Mouse (Mus musculus): ENCODE results near the gene Cacna1e. TPM values are rescaled to one million over a fixed set of nuclear protein-coding genes. Genes with fewer than 3 reads are reported as not detected.

Gene Cacna1e
- polyA plus RNA-seq (2012) = 0.02 TPM in 1 of 2 replicates, not detected in the other

DNA sequence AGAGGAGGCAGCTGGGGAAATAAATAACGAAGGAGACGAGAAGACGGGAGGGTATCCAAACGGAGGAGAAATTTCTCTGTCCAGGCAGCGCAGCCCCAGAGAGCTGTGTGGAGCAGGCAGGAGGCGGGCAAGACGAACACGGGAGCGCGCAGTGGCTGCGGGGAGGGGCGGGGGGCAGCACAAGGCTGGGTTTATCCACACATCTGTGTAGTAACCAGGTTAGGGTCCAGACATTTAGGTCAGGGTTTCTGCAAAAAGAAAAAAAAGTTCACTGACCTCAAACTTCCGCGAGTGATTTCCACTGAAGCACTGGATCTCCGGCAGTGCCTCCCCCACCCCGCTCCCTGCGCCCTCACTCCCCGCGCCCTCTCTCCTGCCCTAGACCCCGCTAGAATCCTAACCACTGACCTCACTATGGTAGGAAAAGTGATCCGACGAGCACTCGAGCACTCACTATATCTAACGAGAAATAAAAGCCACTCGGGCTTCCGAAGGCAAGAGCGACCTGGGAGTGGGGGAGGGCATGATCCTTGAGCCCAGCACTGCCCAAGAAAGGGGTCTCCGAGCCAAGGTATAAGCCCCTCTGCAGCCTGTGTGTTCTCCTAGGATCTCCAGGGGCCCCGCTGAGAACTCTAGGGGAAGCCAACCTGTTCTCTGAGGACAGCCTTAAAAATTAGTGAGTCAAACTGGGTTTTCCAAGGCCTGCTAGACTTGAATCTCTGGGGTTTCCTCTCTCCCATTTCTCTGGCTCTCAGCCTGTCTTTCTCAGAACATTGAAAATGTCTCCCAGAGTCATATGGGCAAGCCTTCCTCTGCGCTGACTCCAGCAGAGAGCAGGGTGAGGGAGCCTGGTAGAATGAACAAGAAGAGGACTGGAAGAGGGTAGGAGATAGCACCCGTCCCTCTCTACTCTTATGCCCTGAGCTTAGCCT, at the start of gene Cacna1e:
Cacna1e (minus strand) TSS at position 227 of the 932 bp plus-strand sequence.
- Histone ChIP-seq H3K36me3 (ENCODE audit: control insufficient read depth) (no peaks in the 10 kb centered on the region), H3K4me3 (replicated peaks) (no peak within 1 kb of the TSS), H3K27me3 (ENCODE audit: control insufficient read depth) (peaks cover 30% of the 10 kb centered on the region), H3K9me3 (ENCODE audit: control insufficient read depth, low read length) (no peaks in the 10 kb centered on the region), H3K4me1 (ENCODE audit: control insufficient read depth) (no peaks in the 10 kb centered on the region)
- TF ChIP-seq TAL1 (IDR thresholded peaks at IDR 0.05; ENCODE audit: low read length) (no peak), GATA1 (IDR thresholded peaks at IDR 0.05; ENCODE audit: low read length) (no peak)

GRCm38 (mm10) chr1:154918406-154918805, 34.1 kb upstream of the Cacna1e start:
- Histone ChIP-seq H3K9me3 (ENCODE audit: control insufficient read depth, low read length) (0 out of 2 replicates have a peak, but pooled peaks cover 4% of the 10 kb centered on the region), H3K4me3 (replicated peaks) (no peak overlapping the region), H3K27me3 (ENCODE audit: control insufficient read depth) (no peaks in the 10 kb centered on the region), H3K36me3 (ENCODE audit: control insufficient read depth) (no peaks in the 10 kb centered on the region), H3K4me1 (ENCODE audit: control insufficient read depth) (no peaks in the 10 kb centered on the region)
- TF ChIP-seq TAL1 (IDR thresholded peaks at IDR 0.05; ENCODE audit: low read length) (no peak), GATA1 (IDR thresholded peaks at IDR 0.05; ENCODE audit: low read length) (no peak)

DNA sequence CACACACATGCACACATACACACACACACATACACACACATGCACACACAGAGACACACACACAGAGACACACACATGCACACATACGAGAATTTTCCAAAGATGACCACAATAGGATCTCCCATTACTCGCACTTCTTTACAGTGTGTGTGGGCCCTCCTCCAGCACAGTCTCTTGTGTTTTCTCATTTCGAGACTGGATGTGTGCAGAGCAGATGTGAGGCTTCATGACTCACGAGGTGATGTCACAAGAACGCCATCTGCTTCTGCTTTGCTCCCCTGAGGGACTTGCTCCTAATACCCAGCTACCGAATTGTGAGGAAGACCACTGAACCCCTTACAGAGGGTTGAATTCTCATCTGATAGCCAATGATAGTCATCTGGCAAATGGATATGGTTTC, 33.1 kb upstream of the Cacna1e start:
- Histone ChIP-seq H3K4me3 (replicated peaks) (no peak overlapping the region), H3K9me3 (ENCODE audit: control insufficient read depth, low read length) (0 out of 2 replicates have a peak, but pooled peaks cover 4% of the 10 kb centered on the region), H3K36me3 (ENCODE audit: control insufficient read depth) (no peaks in the 10 kb centered on the region), H3K4me1 (ENCODE audit: control insufficient read depth) (no peaks in the 10 kb centered on the region), H3K27me3 (ENCODE audit: control insufficient read depth) (no peaks in the 10 kb centered on the region)
- TF ChIP-seq GATA1 (IDR thresholded peaks at IDR 0.05; ENCODE audit: low read length) = no peak
- no peak for TF ChIP-seq TAL1 (IDR thresholded peaks at IDR 0.05; ENCODE audit: low read length)

DNA sequence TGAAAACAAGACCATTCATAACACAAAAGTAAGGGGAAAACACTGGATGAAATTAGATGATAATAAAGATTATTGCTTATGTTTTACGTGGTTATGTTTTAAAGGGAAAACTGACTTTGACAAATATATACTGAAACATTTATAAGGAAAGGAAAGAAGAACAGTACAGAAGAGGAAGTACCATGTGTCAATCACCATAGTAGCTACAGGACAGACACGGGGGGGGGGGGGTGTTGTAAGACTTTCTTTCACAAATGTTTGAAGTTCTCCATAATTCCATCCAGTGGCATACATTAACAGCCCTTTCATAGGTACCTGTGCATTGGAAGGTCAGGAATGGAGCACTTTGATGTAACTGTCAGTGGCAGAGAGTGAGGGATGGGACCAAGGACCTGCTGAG, 25.3 kb upstream of the Cacna1e start:
- no peaks in the 10 kb centered on the region for H3K27me3 ChIP-seq (ENCODE audit: control insufficient read depth)
- 0 out of 2 replicates have a peak, but pooled peaks cover 4% of the 10 kb centered on the region for H3K9me3 ChIP-seq (ENCODE audit: control insufficient read depth, low read length)
- H3K4me1 ChIP-seq (ENCODE audit: control insufficient read depth) = no peaks in the 10 kb centered on the region
- no peak overlapping the region for H3K4me3 ChIP-seq (replicated peaks)
- no peaks in the 10 kb centered on the region for H3K36me3 ChIP-seq (ENCODE audit: control insufficient read depth)
- no peak for TF ChIP-seq TAL1 (IDR thresholded peaks at IDR 0.05; ENCODE audit: low read length)
- TF ChIP-seq GATA1 (IDR thresholded peaks at IDR 0.05; ENCODE audit: low read length) = no peak

GRCm38 (mm10) chr1:154897390-154897789, 13.1 kb upstream of the Cacna1e start:
- TF ChIP-seq TAL1 (IDR thresholded peaks at IDR 0.05; ENCODE audit: low read length) (no peak), GATA1 (IDR thresholded peaks at IDR 0.05; ENCODE audit: low read length) (no peak)
- Histone ChIP-seq H3K36me3 (ENCODE audit: control insufficient read depth) (no peaks in the 10 kb centered on the region), H3K4me1 (ENCODE audit: control insufficient read depth) (no peaks in the 10 kb centered on the region), H3K27me3 (ENCODE audit: control insufficient read depth) (no peaks in the 10 kb centered on the region), H3K4me3 (replicated peaks) (no peak overlapping the region), H3K9me3 (ENCODE audit: control insufficient read depth, low read length) (0 out of 2 replicates have a peak, but pooled peaks cover 2% of the 10 kb centered on the region)

DNA sequence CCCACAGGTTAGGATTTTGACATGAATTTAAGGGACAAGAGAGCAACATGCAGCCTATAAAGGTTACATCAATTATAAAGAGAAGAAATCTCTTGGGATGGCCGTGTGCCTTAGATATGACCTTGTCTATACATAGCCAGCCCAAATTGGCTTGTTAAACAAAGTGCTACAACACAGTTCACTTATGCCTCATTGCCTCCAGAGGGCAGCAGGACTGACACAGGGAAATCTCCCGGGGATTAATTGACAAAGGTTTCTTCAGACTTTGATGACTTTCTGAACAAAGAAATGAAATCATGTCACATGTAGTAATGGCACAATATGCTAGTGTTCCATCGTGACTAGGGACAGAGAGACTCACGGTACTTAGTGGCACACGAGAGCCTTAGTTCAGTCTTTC, 5.9 kb upstream of the Cacna1e start:
- Histone ChIP-seq H3K4me3 (replicated peaks) (no peak overlapping the region), H3K36me3 (ENCODE audit: control insufficient read depth) (no peaks in the 10 kb centered on the region), H3K9me3 (ENCODE audit: control insufficient read depth, low read length) (no peaks in the 10 kb centered on the region), H3K27me3 (ENCODE audit: control insufficient read depth) (peaks cover 3% of the 10 kb centered on the region), H3K4me1 (ENCODE audit: control insufficient read depth) (no peaks in the 10 kb centered on the region)
- no peak for TF ChIP-seq GATA1 (IDR thresholded peaks at IDR 0.05; ENCODE audit: low read length)
- TF ChIP-seq TAL1 (IDR thresholded peaks at IDR 0.05; ENCODE audit: low read length) = no peak

GRCm38 (mm10) chr1:154888495-154888894, 4.2 kb upstream of the Cacna1e start:
- Histone ChIP-seq H3K9me3 (ENCODE audit: control insufficient read depth, low read length) (no peaks in the 10 kb centered on the region), H3K4me1 (ENCODE audit: control insufficient read depth) (no peaks in the 10 kb centered on the region), H3K27me3 (ENCODE audit: control insufficient read depth) (peaks cover 20% of the 10 kb centered on the region), H3K4me3 (replicated peaks) (no peak overlapping the region), H3K36me3 (ENCODE audit: control insufficient read depth) (no peaks in the 10 kb centered on the region)
- TF ChIP-seq TAL1 (IDR thresholded peaks at IDR 0.05; ENCODE audit: low read length) (no peak), GATA1 (IDR thresholded peaks at IDR 0.05; ENCODE audit: low read length) (no peak)

DNA sequence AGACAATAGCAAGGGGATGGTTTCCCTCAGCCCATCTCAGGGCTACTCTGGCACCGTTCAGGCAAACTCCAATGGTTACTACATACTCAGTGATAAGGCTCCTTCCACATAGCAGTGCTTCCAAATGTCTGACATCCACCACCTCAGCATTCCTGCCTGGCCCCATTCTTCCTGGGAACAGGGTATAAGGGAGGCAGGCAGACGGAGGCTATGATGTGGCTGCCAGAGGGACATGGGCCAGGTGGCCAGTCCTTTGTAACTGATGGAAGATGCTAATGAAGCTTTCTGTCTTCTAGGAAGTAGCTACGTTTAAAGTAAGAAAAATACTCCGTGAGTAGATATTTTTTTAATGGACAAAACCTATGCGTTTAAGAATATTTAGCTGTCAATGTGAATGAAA, 3.7 kb upstream of the Cacna1e start:
- H3K36me3 ChIP-seq (ENCODE audit: control insufficient read depth) = no peaks in the 10 kb centered on the region
- peaks cover 25% of the 10 kb centered on the region for H3K27me3 ChIP-seq (ENCODE audit: control insufficient read depth)
- no peaks in the 10 kb centered on the region for H3K9me3 ChIP-seq (ENCODE audit: control insufficient read depth, low read length)
- no peaks in the 10 kb centered on the region for H3K4me1 ChIP-seq (ENCODE audit: control insufficient read depth)
- no peak overlapping the region for H3K4me3 ChIP-seq (replicated peaks)
- no peak for TF ChIP-seq TAL1 (IDR thresholded peaks at IDR 0.05; ENCODE audit: low read length)
- no peak for TF ChIP-seq GATA1 (IDR thresholded peaks at IDR 0.05; ENCODE audit: low read length)

DNA sequence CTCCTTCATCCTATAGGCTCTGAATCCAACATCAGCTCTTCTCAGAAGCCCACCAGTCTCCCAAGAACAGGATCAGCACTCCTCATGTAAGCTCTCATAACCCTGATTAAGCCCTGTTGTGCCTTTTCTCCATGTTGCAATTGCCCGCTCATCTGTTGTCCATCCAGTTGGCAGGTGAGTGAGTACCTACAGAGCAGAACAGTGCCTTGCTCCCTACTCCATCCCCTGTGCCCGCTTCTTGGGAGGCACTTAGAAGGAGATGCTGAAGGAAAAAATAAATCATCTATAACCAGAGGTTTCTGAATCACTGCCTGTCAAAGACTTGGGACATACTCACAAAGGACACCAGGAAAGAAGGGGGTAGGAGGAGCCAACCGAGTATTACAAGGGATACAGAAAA, 3.2 kb upstream of the Cacna1e start:
- Histone ChIP-seq H3K4me3 (replicated peaks) (no peak overlapping the region), H3K4me1 (ENCODE audit: control insufficient read depth) (no peaks in the 10 kb centered on the region), H3K27me3 (ENCODE audit: control insufficient read depth) (peaks cover 30% of the 10 kb centered on the region), H3K36me3 (ENCODE audit: control insufficient read depth) (no peaks in the 10 kb centered on the region), H3K9me3 (ENCODE audit: control insufficient read depth, low read length) (no peaks in the 10 kb centered on the region)
- TF ChIP-seq TAL1 (IDR thresholded peaks at IDR 0.05; ENCODE audit: low read length) = no peak
- TF ChIP-seq GATA1 (IDR thresholded peaks at IDR 0.05; ENCODE audit: low read length) = no peak
